Mouse (Mus musculus) MEL (cell line): Measurements from ENCODE around the gene Olfr1348.

Experiments used
- CHD2 ChIP-seq: IDR thresholded peaks from 2 replicates; pipeline ENCODE4 v1.6.1; 2011; ENCODE audit warnings: low read length, improper control_type of control experiment
- CTCF ChIP-seq, 3 experiments: IDR thresholded peaks in 2 of 3; conservative IDR thresholded peaks in 1 of 3; 2 replicates each; pipeline ENCODE4 v1.5.1; 2011 to 2012; ENCODE audit warnings: low read length in 3 of 3, low read depth in 2 of 3, mild to moderate bottlenecking in 2 of 3, improper control_type of control experiment in 1 of 3, inconsistent platforms in 1 of 3, mixed read lengths in 1 of 3, moderate library complexity in 1 of 3; ENCODE audit not compliant: control insufficient read depth in 1 of 3, insufficient read depth in 1 of 3, poor library complexity in 1 of 3, severe bottlenecking in 1 of 3
- E2F4 ChIP-seq: IDR thresholded peaks from 2 replicates; pipeline ENCODE4 v1.6.1; 2011; ENCODE audit warnings: low read depth, low read length, improper control_type of control experiment, borderline replicate concordance
- EP300 ChIP-seq, 2 experiments: IDR thresholded peaks; 2 replicates each; pipeline ENCODE4 v1.6.1; 2011; ENCODE audit warnings: improper control_type of control experiment in 2 of 2, low read length in 2 of 2, low read depth in 1 of 2, mild to moderate bottlenecking in 1 of 2
- GABPA ChIP-seq: IDR thresholded peaks from 2 replicates; pipeline ENCODE4 v1.6.1; 2012; ENCODE audit warnings: low read depth, mild to moderate bottlenecking, inconsistent platforms, low read length, improper control_type of control experiment, moderate library complexity
- MEF2A ChIP-seq: IDR thresholded peaks from 2 replicates; pipeline ENCODE4 v1.6.1; 2014; ENCODE audit warnings: low read depth, mild to moderate bottlenecking, inconsistent platforms, low read length, improper control_type of control experiment; ENCODE audit not compliant: poor library complexity, insufficient replicate concordance, severe bottlenecking; ENCODE audit errors: extremely low read depth
- NELFE ChIP-seq: IDR thresholded peaks from 2 replicates; pipeline ENCODE4 v1.6.1; 2011; ENCODE audit warnings: low read depth, low read length, improper control_type of control experiment
- POLR2A ChIP-seq, 2 experiments: IDR thresholded peaks; 2 replicates each; pipeline ENCODE4 v1.6.1; 2011 to 2012; ENCODE audit warnings: low read length in 2 of 2, mild to moderate bottlenecking in 2 of 2, control low read depth in 1 of 2, improper control_type of control experiment in 1 of 2, low read depth in 1 of 2, moderate library complexity in 1 of 2; ENCODE audit not compliant: control insufficient read depth in 1 of 2, insufficient read depth in 1 of 2, poor library complexity in 1 of 2
- POLR2AphosphoS5 ChIP-seq: IDR thresholded peaks from 2 replicates; pipeline ENCODE4 v1.6.1; 2012; ENCODE audit warnings: low read depth, borderline replicate concordance, mild to moderate bottlenecking, inconsistent platforms, low read length, moderate library complexity, mixed read lengths
- RAD21 ChIP-seq: IDR thresholded peaks from 2 replicates; pipeline ENCODE4 v1.6.1; 2011; ENCODE audit warnings: mild to moderate bottlenecking, low read depth, low read length, improper control_type of control experiment
- USF1 ChIP-seq: IDR thresholded peaks from 2 replicates; pipeline ENCODE4 v1.6.1; 2014; ENCODE audit warnings: low read depth, mild to moderate bottlenecking, inconsistent platforms, low read length, improper control_type of control experiment, moderate library complexity

DNA sequence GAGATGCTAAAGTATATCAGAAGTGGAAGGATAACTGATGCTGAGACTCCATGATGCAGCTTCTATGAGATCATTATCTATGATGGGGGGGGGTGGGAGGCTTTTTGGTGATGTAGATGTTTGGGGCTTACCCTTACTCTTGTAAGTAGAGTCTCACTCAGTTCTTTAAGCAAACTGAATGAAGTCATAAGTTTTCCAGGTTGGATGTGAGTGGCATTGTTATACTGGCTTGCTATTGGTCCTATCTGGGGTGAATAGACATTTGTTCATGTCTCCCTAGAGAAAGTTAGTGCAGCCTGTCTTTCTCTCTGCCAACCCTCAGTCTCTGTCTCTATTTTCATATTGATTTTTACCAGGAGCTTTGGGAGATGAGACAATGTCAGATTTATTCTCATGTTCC, 52.7 kb downstream of the Olfr1348 start, which contains the start of gene Olfr1336:
- TF ChIP-seq CTCF (IDR thresholded peaks at IDR 0.05 in 2 of 3, conservative IDR thresholded peaks at IDR 0.05 in 1 of 3; ENCODE audit: control insufficient read depth in 1 of 3, insufficient read depth in 1 of 3, low read depth in 2 of 3, low read length in 3 of 3, poor library complexity in 1 of 3, severe bottlenecking in 1 of 3) = no peak
- no peak for TF ChIP-seq RAD21
- TF ChIP-seq EP300 (IDR thresholded peaks at IDR 0.05; ENCODE audit: low read depth in 1 of 2, low read length in 2 of 2) = no peak
- no peak for TF ChIP-seq POLR2AphosphoS5
- no peak for TF ChIP-seq GABPA
- no peak for TF ChIP-seq POLR2A (IDR thresholded peaks at IDR 0.05; ENCODE audit: control insufficient read depth in 1 of 2, insufficient read depth in 1 of 2, low read depth in 1 of 2, low read length in 2 of 2, poor library complexity in 1 of 2)
- no peak for TF ChIP-seq CHD2
- TF ChIP-seq USF1 = no peak
- TF ChIP-seq E2F4 = no peak
- no peak for TF ChIP-seq NELFE
- no peak for TF ChIP-seq MEF2A
